ENCODE assay signal across 8 mouse cellular contexts in genomic region chr3:87157767-87158291, GRCm38 (mm10). TPM values are rescaled to one million over a fixed set of nuclear protein-coding genes. Genes with fewer than 3 reads are reported as not detected.
A peak's percentile ranks its signal among the peaks of the same experiment; 100 is the strongest.
DNase-seq lines count a peak whose midpoint lies in the region; ATAC-seq lines count a peak whose summit lies in the region.

No protein-coding gene starts in this region.

- peaks cover 94% of the 10 kb centered on the region for H3K4me1 ChIP-seq in embryonic facial prominence, embryonic 13.5 days
- peaks cover 88% of the 10 kb centered on the region for H3K4me1 ChIP-seq in hindbrain, embryonic 10.5 days (replicated peaks)
- H3K4me1 ChIP-seq in liver, embryonic 11.5 days (replicated peaks; ENCODE audit: control insufficient read depth, insufficient read depth, low read length), result peaks cover 15% of the 10 kb centered on the region

- 0 out of 2 replicates have a peak overlapping the region, but pooled peaks have one; percentile 13 for H3K4me3 ChIP-seq in embryonic facial prominence, embryonic 13.5 days
- H3K4me3 ChIP-seq in hindbrain, embryonic 10.5 days, result peak overlapping the region; percentile 29; the same call in 1 of the 2 replicates
- no peak overlapping the region for H3K4me3 ChIP-seq in liver, embryonic 11.5 days (ENCODE audit: low read depth, low read length)

- peak overlapping the region; percentile 97 for H3K27ac ChIP-seq in embryonic facial prominence, embryonic 13.5 days
- H3K27ac ChIP-seq in hindbrain, embryonic 10.5 days, result peak overlapping the region; percentile 83
- peak overlapping the region; percentile 62 for H3K27ac ChIP-seq in liver, embryonic 11.5 days (ENCODE audit: low read depth, low read length)

- H3K4me2 ChIP-seq in embryonic facial prominence, embryonic 13.5 days, result peak overlapping the region; percentile 51
- no peak overlapping the region; the same call in 1 of the 2 replicates for H3K4me2 ChIP-seq in liver, embryonic 11.5 days

- ATAC-seq in embryonic facial prominence, embryonic 13.5 days (ENCODE audit: insufficient number of reproducible peaks, insufficient read depth, low FRiP score, low TSS enrichment, low read depth), result 0 out of 2 replicates have a peak, but pooled peaks have one; percentile 21
- no peak for ATAC-seq in liver, embryonic 11.5 days (replicated peaks; ENCODE audit: low FRiP score)

- 2% methylated on average over 12 of the region's 12 CpGs for WGBS in embryonic facial prominence, embryonic 13.5 days
- 24% methylated on average over 12 of the region's 12 CpGs for WGBS in hindbrain, embryonic 10.5 days
- WGBS in liver, embryonic 11.5 days, result 31% methylated on average over 12 of the region's 12 CpGs

- peaks cover 28% of the 10 kb centered on the region for H3K36me3 ChIP-seq in embryonic facial prominence, embryonic 13.5 days
- H3K36me3 ChIP-seq in hindbrain, embryonic 10.5 days, result peaks cover 40% of the 10 kb centered on the region
- no peaks in the 10 kb centered on the region for H3K36me3 ChIP-seq in liver, embryonic 11.5 days (ENCODE audit: control insufficient read depth, insufficient read depth, low read length)

- no peaks in the 10 kb centered on the region for H3K9me3 ChIP-seq in embryonic facial prominence, embryonic 13.5 days
- H3K9me3 ChIP-seq in hindbrain, embryonic 10.5 days, result no peaks in the 10 kb centered on the region
- no peaks in the 10 kb centered on the region for H3K9me3 ChIP-seq in liver, embryonic 11.5 days (ENCODE audit: control insufficient read depth, low read length)

- H3K27me3 ChIP-seq in embryonic facial prominence, embryonic 13.5 days, result no peaks in the 10 kb centered on the region
- H3K27me3 ChIP-seq in hindbrain, embryonic 10.5 days (ENCODE audit: insufficient read depth, poor library complexity, severe bottlenecking), result no peaks in the 10 kb centered on the region
- H3K27me3 ChIP-seq in liver, embryonic 11.5 days (replicated peaks; ENCODE audit: control insufficient read depth, insufficient read depth, low read length), result no peaks in the 10 kb centered on the region

- H3K9ac ChIP-seq in embryonic facial prominence, embryonic 13.5 days, result peak overlapping the region; percentile 44
- H3K9ac ChIP-seq in liver, embryonic 11.5 days (ENCODE audit: low read depth, low read length), result no peak overlapping the region

- peak; percentile 79 for DNase-seq in adrenal gland, adult 2 months
- DNase-seq in hindbrain, embryonic 10.5 days (ENCODE audit: low spot score), result peak; percentile 57
- no peak for DNase-seq in liver, embryonic 11.5 days (ENCODE audit: low spot score)
- peak; percentile 55 for DNase-seq in ovary, adult 18-20 months (ENCODE audit: low spot score)
- DNase-seq in cerebellum, postnatal 25 days, result no peak
- no peak for DNase-seq in left cerebral cortex, adult 18-20 months (ENCODE audit: low spot score in 2 of 2)
- no peak for DNase-seq in layer of hippocampus, postnatal 10 days (ENCODE audit: low spot score in 2 of 2)

RNA-seq across cellular contexts. Expression of gene Kirrel, which starts 16.7 kb away (rescaled TPM):
- 10 to 100 TPM; 12.5 to 22.0 TPM for total RNA-seq in adrenal gland, adult 2 months (2021)
- polyA plus RNA-seq in adrenal gland, adult 2 months (2012; rRNA removed), result 9.9 and 11.2 TPM in 2 replicates
- polyA plus RNA-seq in embryonic facial prominence, embryonic 13.5 days (2015; fragmentation: Nextera tagmentation; extraction: Ambion mirVana), result 20.4 and 21.9 TPM in 2 replicates
- 11.7 and 13.0 TPM in 2 replicates for polyA plus RNA-seq in hindbrain, embryonic 10.5 days (2016; fragmentation: Nextera tagmentation; extraction: Ambion mirVana)
- 3.6 and 4.1 TPM in 2 replicates for polyA plus RNA-seq in liver, embryonic 11.5 days (2014; fragmentation: Nextera tagmentation; extraction: Ambion mirVana)
- 1 to 10 TPM; 3.9 to 4.2 TPM for total RNA-seq in left cerebral cortex, adult 18-20 months (2021)
- total RNA-seq in layer of hippocampus, postnatal 10 days (2021), result 1 to 10 TPM; 5.9 to 6.4 TPM

Comparison
In these comparisons a context has a peak if more than half of its experiments do, and no peak if none do; other contexts are left out.
1. DNase-seq: peak in adrenal gland, adult 2 months (single experiment), hindbrain, embryonic 10.5 days (single experiment) and ovary, adult 18-20 months (single experiment); none in liver, embryonic 11.5 days (single experiment), cerebellum, postnatal 25 days (0 of 2), left cerebral cortex, adult 18-20 months (0 of 2) and layer of hippocampus, postnatal 10 days (0 of 2).
2. Peak in every context shown above with its lines, with median percentiles within 50 percentile points of each other: H3K27ac ChIP-seq.